ENCODE assay signal across 20 mouse cellular contexts in the genomic region with DNA sequence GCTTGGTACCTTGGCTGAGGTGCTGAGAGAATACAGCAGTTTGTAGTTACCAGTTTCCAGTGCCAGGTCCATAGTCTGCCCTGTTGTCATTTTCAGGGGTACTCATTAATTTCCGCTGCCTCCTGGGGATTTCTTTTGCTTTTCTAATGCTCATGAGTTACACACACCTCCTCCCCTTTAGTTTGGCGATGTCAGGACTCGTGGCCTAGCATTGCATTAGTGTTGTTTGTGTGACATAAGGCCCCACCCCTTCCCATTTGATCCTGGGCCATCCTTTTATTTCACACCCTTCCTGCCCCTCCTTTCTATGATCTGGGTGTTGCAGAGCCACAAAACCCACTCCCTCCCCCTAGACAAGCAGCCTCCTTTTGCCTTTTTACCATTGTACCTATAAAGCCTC.
A peak's percentile ranks its signal among the peaks of the same experiment; 100 is the strongest.
DNase-seq lines count a peak whose midpoint lies in the region; ATAC-seq and TF ChIP-seq lines count a peak whose summit lies in the region.
"Had no signal": no experiment of that assay in that cellular context is flagged by ENCODE, and none has a peak within 500 bp of the region (broad histone marks: within the 10 kb centered on the region; RNA-seq: fewer than 3 reads in every experiment).

No protein-coding gene starts in this region.

- H3K9ac ChIP-seq in kidney, embryonic 14.5 days (ENCODE audit: low read depth, low read length) = no peak overlapping the region
- no peak overlapping the region for H3K9ac ChIP-seq in liver, postnatal 0 days (replicated peaks)
- H3K9ac ChIP-seq in liver, embryonic 11.5 days (ENCODE audit: low read depth, low read length) = no peak overlapping the region
- no peak overlapping the region for H3K9ac ChIP-seq in midbrain, embryonic 11.5 days (ENCODE audit: low read length)
- H3K9ac ChIP-seq: embryonic facial prominence, embryonic 15.5 days; forebrain, embryonic 15.5 days; hindbrain, embryonic 15.5 days; midbrain, embryonic 12.5 days had no signal

- TF ChIP-seq CTCF in gastrocnemius, adult 2 months (IDR thresholded peaks at IDR 0.05) = no peak
- no peak for TF ChIP-seq CTCF in liver, postnatal 0 days (IDR thresholded peaks at IDR 0.05; ENCODE audit: low read depth)

- H3K4me3 ChIP-seq in gastrocnemius, adult 2 months = no peak overlapping the region
- H3K4me3 ChIP-seq in kidney, embryonic 14.5 days (ENCODE audit: low read length) = no peak overlapping the region
- H3K4me3 ChIP-seq in liver, postnatal 0 days (ENCODE audit: low read depth, low read length) = no peak overlapping the region
- no peak overlapping the region for H3K4me3 ChIP-seq in liver, embryonic 11.5 days (ENCODE audit: low read depth, low read length)
- H3K4me3 ChIP-seq in midbrain, embryonic 11.5 days (ENCODE audit: low read depth, low read length) = no peak overlapping the region
- H3K4me3 ChIP-seq: embryonic facial prominence, embryonic 15.5 days; forebrain, embryonic 15.5 days; hindbrain, embryonic 15.5 days; limb, embryonic 10.5 days; midbrain, embryonic 12.5 days had no signal

- peak; percentile 21 for DNase-seq in gastrocnemius, adult 2 months
- DNase-seq in gastrocnemius, postnatal 14 days = no peak
- peak; percentile 45 for DNase-seq in kidney, adult 11 months
- no peak for DNase-seq in liver, postnatal 0 days
- no peak for DNase-seq in liver, embryonic 11.5 days (ENCODE audit: low spot score)
- peak; percentile 57 for DNase-seq in lung, postnatal 25 days (ENCODE audit: low spot score)
- DNase-seq in midbrain, embryonic 11.5 days (ENCODE audit: low spot score, missing footprints) = no peak
- DNase-seq: adrenal gland, postnatal 36 days; cerebellum, adult 9-10 months; gastrocnemius, postnatal 25 days; liver; thymus, adult 2 months; thymus, postnatal 4 days had no signal

- H3K36me3 ChIP-seq in kidney, embryonic 14.5 days (ENCODE audit: control insufficient read depth, insufficient read depth, low read length) = no peaks in the 10 kb centered on the region
- H3K36me3 ChIP-seq in liver, postnatal 0 days (replicated peaks; ENCODE audit: insufficient read depth, low read length) = no peaks in the 10 kb centered on the region
- H3K36me3 ChIP-seq in liver, embryonic 11.5 days (ENCODE audit: control insufficient read depth, insufficient read depth, low read length) = no peaks in the 10 kb centered on the region
- no peaks in the 10 kb centered on the region for H3K36me3 ChIP-seq in midbrain, embryonic 11.5 days (ENCODE audit: control insufficient read depth, insufficient read depth, low read length)
- H3K36me3 ChIP-seq: embryonic facial prominence, embryonic 15.5 days; forebrain, embryonic 15.5 days; hindbrain, embryonic 15.5 days; limb, embryonic 10.5 days; midbrain, embryonic 12.5 days had no signal

- H3K4me1 ChIP-seq in kidney, embryonic 14.5 days (ENCODE audit: control insufficient read depth, insufficient read depth, low read length) = 0 out of 2 replicates have a peak, but pooled peaks cover 18% of the 10 kb centered on the region
- peaks cover 24% of the 10 kb centered on the region for H3K4me1 ChIP-seq in liver, postnatal 0 days (ENCODE audit: insufficient read depth)
- peaks cover 7% of the 10 kb centered on the region; the same call in 1 of the 2 replicates for H3K4me1 ChIP-seq in liver, embryonic 11.5 days (replicated peaks; ENCODE audit: control insufficient read depth, insufficient read depth, low read length)
- peaks cover 8% of the 10 kb centered on the region; the same call in 1 of the 2 replicates for H3K4me1 ChIP-seq in midbrain, embryonic 11.5 days (ENCODE audit: control insufficient read depth, insufficient read depth, low read length)
- H3K4me1 ChIP-seq: forebrain, embryonic 15.5 days had no signal

- TF ChIP-seq EP300 in liver, postnatal 0 days (IDR thresholded peaks at IDR 0.05; ENCODE audit: low read depth) = no peak

- WGBS in kidney, embryonic 14.5 days = 52% methylated on average over 3 of the region's 3 CpGs
- 55% methylated on average over 3 of the region's 3 CpGs for WGBS in liver, postnatal 0 days (ENCODE audit: insufficient replicate concordance)
- WGBS in liver, embryonic 11.5 days = 69% methylated on average over 3 of the region's 3 CpGs
- 68% methylated on average over 3 of the region's 3 CpGs for WGBS in midbrain, embryonic 11.5 days

- no peak overlapping the region for H3K4me2 ChIP-seq in kidney, embryonic 14.5 days (replicated peaks; ENCODE audit: low read depth, low read length)
- H3K4me2 ChIP-seq in liver, postnatal 0 days (ENCODE audit: low read depth, low read length) = no peak overlapping the region
- no peak overlapping the region for H3K4me2 ChIP-seq in liver, embryonic 11.5 days
- H3K4me2 ChIP-seq in midbrain, embryonic 11.5 days = no peak overlapping the region
- H3K4me2 ChIP-seq: embryonic facial prominence, embryonic 15.5 days; forebrain, embryonic 15.5 days; hindbrain, embryonic 15.5 days; midbrain, embryonic 12.5 days had no signal

- H3K27ac ChIP-seq in gastrocnemius, adult 2 months = peak overlapping the region; percentile 33
- H3K27ac ChIP-seq in kidney, embryonic 14.5 days (ENCODE audit: low read depth, low read length) = no peak overlapping the region
- H3K27ac ChIP-seq in liver, postnatal 0 days (ENCODE audit: low read depth) = no peak overlapping the region
- H3K27ac ChIP-seq in liver, embryonic 11.5 days (ENCODE audit: low read depth, low read length) = no peak overlapping the region
- H3K27ac ChIP-seq in midbrain, embryonic 11.5 days (ENCODE audit: low read depth, low read length) = no peak overlapping the region
- H3K27ac ChIP-seq: embryonic facial prominence, embryonic 15.5 days; forebrain, embryonic 15.5 days; hindbrain, embryonic 15.5 days; limb, embryonic 10.5 days; midbrain, embryonic 12.5 days; stomach, postnatal 0 days had no signal

- no peak for ATAC-seq in kidney, embryonic 14.5 days (ENCODE audit: low FRiP score, low TSS enrichment)
- ATAC-seq in liver, postnatal 0 days = peak; percentile 49; the same call in 1 of the 2 replicates
- ATAC-seq in liver, embryonic 11.5 days (replicated peaks; ENCODE audit: low FRiP score) = no peak
- ATAC-seq in midbrain, embryonic 11.5 days (ENCODE audit: low FRiP score) = no peak
- ATAC-seq: forebrain, embryonic 15.5 days had no signal

- intact Hi-C loops in gastrocnemius, adult 2 months (cut with DNase I) = no loop called here
- intact Hi-C loops in gastrocnemius, postnatal 14 days (cut with DNase I; ENCODE audit: low total_unique reads) = no loop called here

- H3K9me3 ChIP-seq in kidney, embryonic 14.5 days (ENCODE audit: control insufficient read depth, low read length) = no peaks in the 10 kb centered on the region
- no peaks in the 10 kb centered on the region for H3K9me3 ChIP-seq in liver, postnatal 0 days (ENCODE audit: low read length)
- no peaks in the 10 kb centered on the region for H3K9me3 ChIP-seq in liver, embryonic 11.5 days (ENCODE audit: control insufficient read depth, low read length)
- H3K9me3 ChIP-seq in midbrain, embryonic 11.5 days (ENCODE audit: control insufficient read depth, low read length) = no peaks in the 10 kb centered on the region
- H3K9me3 ChIP-seq: embryonic facial prominence, embryonic 15.5 days; forebrain, embryonic 15.5 days; hindbrain, embryonic 15.5 days; limb, embryonic 10.5 days; midbrain, embryonic 12.5 days had no signal

- no peaks in the 10 kb centered on the region for H3K27me3 ChIP-seq in kidney, embryonic 14.5 days (ENCODE audit: control insufficient read depth, insufficient read depth, low read length)
- no peaks in the 10 kb centered on the region for H3K27me3 ChIP-seq in liver, postnatal 0 days (ENCODE audit: insufficient read depth, low read length)
- no peaks in the 10 kb centered on the region for H3K27me3 ChIP-seq in liver, embryonic 11.5 days (replicated peaks; ENCODE audit: control insufficient read depth, insufficient read depth, low read length)
- no peaks in the 10 kb centered on the region for H3K27me3 ChIP-seq in midbrain, embryonic 11.5 days (ENCODE audit: control insufficient read depth, insufficient read depth, low read length)
- H3K27me3 ChIP-seq: embryonic facial prominence, embryonic 15.5 days; forebrain, embryonic 15.5 days; hindbrain, embryonic 15.5 days; midbrain, embryonic 12.5 days had no signal

Comparison
In these comparisons a context has a peak if more than half of its experiments do, and no peak if none do; other contexts are left out.
1. DNase-seq: peak in gastrocnemius, adult 2 months (single experiment), kidney, adult 11 months (single experiment) and lung, postnatal 25 days (single experiment); none in gastrocnemius, postnatal 14 days (single experiment), liver, postnatal 0 days (single experiment), liver, embryonic 11.5 days (single experiment) and midbrain, embryonic 11.5 days (single experiment).